Mouse (Mus musculus): ENCODE measurements around the gene Slc17a3. TPM values are rescaled to one million over a fixed set of nuclear protein-coding genes. Genes with fewer than 3 reads are reported as not detected.

Gene Slc17a3
- polyA plus RNA-seq (2014; fragmentation: Nextera tagmentation; extraction: Ambion mirVana), result not detected in 2 replicates

DNA sequence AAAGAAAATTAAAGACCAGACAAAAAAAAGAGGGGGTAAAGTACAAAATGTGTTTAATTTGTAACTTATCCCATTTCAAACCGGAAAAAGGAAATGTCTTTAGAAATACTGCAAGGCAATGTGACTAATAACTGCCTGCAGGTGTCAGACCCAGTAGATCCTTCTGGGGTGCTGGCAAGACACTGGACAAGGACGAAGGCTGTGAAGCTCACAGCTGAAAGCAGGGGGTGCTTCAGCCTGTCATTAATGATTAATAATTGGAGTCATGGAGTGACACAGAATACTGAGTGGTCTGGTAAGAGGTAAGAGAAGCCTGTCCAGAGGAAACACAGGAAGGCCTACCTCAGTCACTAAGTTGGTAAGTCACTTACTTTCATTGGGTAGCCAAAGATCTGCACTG, at the start of gene Slc17a3:
TSS of gene Slc17a3 (plus strand) at position 127 of the 400 bp plus-strand sequence.
- 72% methylated on average over 2 of the region's 2 CpGs for WGBS

DNA sequence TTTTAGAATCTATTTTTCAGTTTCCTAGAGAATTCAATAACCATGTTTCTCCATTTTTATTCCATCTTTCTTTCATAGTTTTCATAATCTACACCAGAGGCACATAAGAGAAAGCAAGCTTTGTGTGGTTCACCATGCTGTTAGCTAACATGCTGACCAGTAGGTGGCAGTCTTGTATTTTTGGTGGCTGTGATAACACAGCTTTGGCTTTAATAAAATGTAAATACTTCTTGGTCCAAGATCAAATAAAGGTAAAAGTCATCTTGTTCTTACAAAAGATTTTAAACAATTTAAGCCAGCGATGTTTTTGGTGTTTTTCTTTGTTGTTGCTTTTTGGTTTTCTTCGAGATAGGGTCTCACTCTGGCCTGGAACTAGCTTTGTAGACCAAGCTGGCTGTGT, 46.7 kb upstream of the Slc17a3 start:
- WGBS, result 29% methylated on average over 2 of the region's 2 CpGs

More for the DNA sequence above, at the start of gene Slc17a3:
- Histone ChIP-seq H3K4me2 (ENCODE audit: low read length) (no peak within 1 kb of the TSS), H3K27me3 (ENCODE audit: control insufficient read depth, insufficient read depth, low read length) (no peaks in the 10 kb centered on the region), H3K4me3 (ENCODE audit: control insufficient read depth in 1 of 2, insufficient read depth in 1 of 2, low read depth in 1 of 2, low read length in 2 of 2) (no peak within 1 kb of the TSS), H3K9me3 (ENCODE audit: control insufficient read depth, low read length) (no peaks in the 10 kb centered on the region), H3K36me3 (ENCODE audit: control insufficient read depth, insufficient read depth, low read length) (no peaks in the 10 kb centered on the region), H3K27ac (replicated peaks in 1 of 2; ENCODE audit: control insufficient read depth in 1 of 2, insufficient read depth in 1 of 2, low read depth in 2 of 2, low read length in 2 of 2) (no peak within 1 kb of the TSS), H3K9ac (ENCODE audit: low read length) (no peak within 1 kb of the TSS), H3K4me1 (ENCODE audit: control insufficient read depth in 2 of 2, insufficient read depth in 2 of 2, low read length in 2 of 2) (no peaks in the 10 kb centered on the region)
- ATAC-seq (ENCODE audit: insufficient number of reproducible peaks, insufficient read depth, low FRiP score, low read depth), result no peak

DNA sequence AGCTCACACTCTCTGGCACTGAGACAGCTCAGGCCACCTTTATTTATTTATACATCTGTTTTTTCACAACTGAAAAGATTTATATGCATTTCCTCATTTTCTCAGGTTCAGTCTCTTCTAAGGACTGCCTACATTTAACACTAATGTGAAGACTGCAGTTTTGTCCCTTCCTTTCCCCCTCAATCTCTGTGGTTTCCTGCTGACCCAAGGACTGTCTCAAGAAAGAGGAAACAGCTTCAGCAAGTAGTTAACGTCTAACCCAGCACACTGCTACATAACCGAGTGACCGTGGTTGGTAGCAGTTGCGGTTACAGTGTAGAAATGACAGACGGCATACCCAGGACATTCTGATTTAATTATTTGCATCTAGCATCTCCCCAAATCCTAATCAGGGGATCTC, 39.8 kb upstream of the Slc17a3 start:
- H3K27ac ChIP-seq (replicated peaks in 1 of 2; ENCODE audit: control insufficient read depth in 1 of 2, insufficient read depth in 1 of 2, low read depth in 2 of 2, low read length in 2 of 2), result no peak overlapping the region
- 80% methylated on average over 5 of the region's 5 CpGs for WGBS
- no peaks in the 10 kb centered on the region for H3K9me3 ChIP-seq (ENCODE audit: control insufficient read depth, low read length)
- H3K9ac ChIP-seq (ENCODE audit: low read length), result no peak overlapping the region
- no peak for ATAC-seq (ENCODE audit: insufficient number of reproducible peaks, insufficient read depth, low FRiP score, low read depth)
- no peak overlapping the region for H3K4me3 ChIP-seq (ENCODE audit: control insufficient read depth in 1 of 2, insufficient read depth in 1 of 2, low read depth in 1 of 2, low read length in 2 of 2)
- H3K4me2 ChIP-seq (ENCODE audit: low read length), result no peak overlapping the region
- no peaks in the 10 kb centered on the region for H3K27me3 ChIP-seq (ENCODE audit: control insufficient read depth, insufficient read depth, low read length)
- no peaks in the 10 kb centered on the region for H3K4me1 ChIP-seq (ENCODE audit: control insufficient read depth in 2 of 2, insufficient read depth in 2 of 2, low read length in 2 of 2)
- no peaks in the 10 kb centered on the region for H3K36me3 ChIP-seq (ENCODE audit: control insufficient read depth, insufficient read depth, low read length)

More for the DNA sequence above, 46.7 kb upstream of the Slc17a3 start:
- H3K4me3 ChIP-seq (ENCODE audit: control insufficient read depth in 1 of 2, insufficient read depth in 1 of 2, low read depth in 1 of 2, low read length in 2 of 2), result no peak overlapping the region
- no peaks in the 10 kb centered on the region for H3K27me3 ChIP-seq (ENCODE audit: control insufficient read depth, insufficient read depth, low read length)
- no peaks in the 10 kb centered on the region for H3K36me3 ChIP-seq (ENCODE audit: control insufficient read depth, insufficient read depth, low read length)
- no peak overlapping the region for H3K27ac ChIP-seq (replicated peaks in 1 of 2; ENCODE audit: control insufficient read depth in 1 of 2, insufficient read depth in 1 of 2, low read depth in 2 of 2, low read length in 2 of 2)
- H3K4me1 ChIP-seq (ENCODE audit: control insufficient read depth in 2 of 2, insufficient read depth in 2 of 2, low read length in 2 of 2), result no peaks in the 10 kb centered on the region
- ATAC-seq (ENCODE audit: insufficient number of reproducible peaks, insufficient read depth, low FRiP score, low read depth), result no peak
- H3K4me2 ChIP-seq (ENCODE audit: low read length), result no peak overlapping the region
- no peak overlapping the region for H3K9ac ChIP-seq (ENCODE audit: low read length)
- H3K9me3 ChIP-seq (ENCODE audit: control insufficient read depth, low read length), result no peaks in the 10 kb centered on the region

DNA sequence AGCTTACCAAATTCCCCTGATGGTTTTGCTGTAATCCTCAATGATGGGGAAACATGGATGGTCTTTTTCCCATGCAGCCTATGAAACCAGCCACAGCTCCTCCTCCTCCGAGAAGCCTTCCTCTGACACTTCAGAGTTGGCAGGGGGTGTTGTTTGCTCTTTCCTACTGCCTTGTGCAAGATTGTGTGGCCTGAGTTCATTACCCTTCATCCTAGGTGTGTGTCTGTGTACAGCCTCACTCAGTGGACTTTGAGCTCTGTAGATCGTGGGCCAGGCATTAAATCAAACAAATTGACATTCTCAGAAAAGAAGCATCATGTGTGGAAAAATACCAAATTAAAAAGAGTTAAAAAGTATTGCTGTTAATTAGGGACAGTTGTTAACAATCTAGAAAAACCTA, 34.7 kb upstream of the Slc17a3 start:
- no peak for ATAC-seq (ENCODE audit: insufficient number of reproducible peaks, insufficient read depth, low FRiP score, low read depth)

DNA sequence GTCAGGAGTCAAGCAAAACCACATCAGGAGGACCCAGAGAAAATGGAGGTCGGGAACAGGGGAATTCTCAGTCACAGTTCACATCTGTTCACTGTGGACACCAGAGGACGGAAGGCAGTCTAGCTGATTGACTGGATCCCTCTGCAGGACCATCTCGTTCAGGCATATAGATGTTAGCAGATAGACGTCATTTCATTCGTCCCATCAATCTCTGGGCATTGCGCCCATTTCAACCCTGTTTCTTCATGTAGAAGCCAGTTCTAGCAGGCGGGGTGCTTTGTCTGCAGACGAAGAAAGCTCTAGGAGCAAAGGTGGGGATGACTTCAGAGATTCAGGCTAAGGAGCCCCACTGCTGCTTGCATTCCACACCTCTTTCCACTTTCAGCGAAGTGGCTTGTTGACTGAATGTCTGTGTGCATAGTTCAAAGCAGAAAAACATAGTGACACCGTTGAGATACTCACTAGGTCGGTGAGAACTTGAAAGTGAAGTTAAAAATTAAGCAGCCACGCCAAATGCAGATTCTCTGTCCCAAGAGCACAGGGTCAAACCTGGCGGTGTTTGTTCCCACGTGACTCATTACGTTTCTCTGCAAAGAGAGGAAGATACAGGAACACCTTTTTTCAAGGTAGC, 32.7 kb upstream of the Slc17a3 start, which contains the start of gene Slc17a2:
TSS of gene Slc17a2 (plus strand) at position 572 of the 631 bp plus-strand sequence.
- WGBS, result 75% methylated on average over 15 of the region's 15 CpGs
- Histone ChIP-seq H3K4me2 (ENCODE audit: low read length) (no peak within 1 kb of the TSS), H3K27ac (replicated peaks in 1 of 2; ENCODE audit: control insufficient read depth in 1 of 2, insufficient read depth in 1 of 2, low read depth in 2 of 2, low read length in 2 of 2) (no peak within 1 kb of the TSS), H3K9me3 (ENCODE audit: control insufficient read depth, low read length) (no peaks in the 10 kb centered on the region), H3K4me1 (ENCODE audit: control insufficient read depth in 2 of 2, insufficient read depth in 2 of 2, low read length in 2 of 2) (no peaks in the 10 kb centered on the region), H3K27me3 (ENCODE audit: control insufficient read depth, insufficient read depth, low read length) (no peaks in the 10 kb centered on the region), H3K36me3 (ENCODE audit: control insufficient read depth, insufficient read depth, low read length) (no peaks in the 10 kb centered on the region), H3K4me3 (ENCODE audit: control insufficient read depth in 1 of 2, insufficient read depth in 1 of 2, low read depth in 1 of 2, low read length in 2 of 2) (no peak within 1 kb of the TSS), H3K9ac (ENCODE audit: low read length) (no peak within 1 kb of the TSS)
- no peak for ATAC-seq (ENCODE audit: insufficient number of reproducible peaks, insufficient read depth, low FRiP score, low read depth)

More for the DNA sequence above, 34.7 kb upstream of the Slc17a3 start:
- H3K36me3 ChIP-seq (ENCODE audit: control insufficient read depth, insufficient read depth, low read length), result no peaks in the 10 kb centered on the region
- 84% methylated on average over 2 of the region's 2 CpGs for WGBS
- H3K27me3 ChIP-seq (ENCODE audit: control insufficient read depth, insufficient read depth, low read length), result no peaks in the 10 kb centered on the region
- H3K4me1 ChIP-seq (ENCODE audit: control insufficient read depth in 2 of 2, insufficient read depth in 2 of 2, low read length in 2 of 2), result no peaks in the 10 kb centered on the region
- no peak overlapping the region for H3K27ac ChIP-seq (replicated peaks in 1 of 2; ENCODE audit: control insufficient read depth in 1 of 2, insufficient read depth in 1 of 2, low read depth in 2 of 2, low read length in 2 of 2)
- no peaks in the 10 kb centered on the region for H3K9me3 ChIP-seq (ENCODE audit: control insufficient read depth, low read length)
- H3K4me2 ChIP-seq (ENCODE audit: low read length), result no peak overlapping the region
- no peak overlapping the region for H3K9ac ChIP-seq (ENCODE audit: low read length)
- no peak overlapping the region for H3K4me3 ChIP-seq (ENCODE audit: control insufficient read depth in 1 of 2, insufficient read depth in 1 of 2, low read depth in 1 of 2, low read length in 2 of 2)

DNA sequence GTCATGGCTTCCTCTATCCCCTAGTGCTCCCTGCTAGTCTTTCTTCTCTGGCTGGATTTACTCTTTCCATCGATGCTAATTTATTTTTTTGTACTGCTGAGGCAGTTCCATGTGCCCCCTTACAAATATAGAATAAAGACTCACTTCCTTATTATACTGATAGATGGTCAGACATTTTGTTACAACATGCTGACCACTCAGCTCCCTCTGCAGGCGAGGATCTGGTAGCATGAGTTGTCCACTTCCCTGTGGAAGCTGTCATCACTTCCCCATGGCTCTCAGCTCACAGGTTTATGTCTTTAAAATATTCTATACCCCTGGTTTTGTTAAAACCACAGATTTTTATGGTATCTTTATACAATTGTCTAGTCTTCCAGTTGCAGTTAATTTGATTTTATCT, 23.1 kb upstream of the Slc17a3 start:
- Histone ChIP-seq H3K27ac (replicated peaks in 1 of 2; ENCODE audit: control insufficient read depth in 1 of 2, insufficient read depth in 1 of 2, low read depth in 2 of 2, low read length in 2 of 2) (no peak overlapping the region), H3K9me3 (ENCODE audit: control insufficient read depth, low read length) (no peaks in the 10 kb centered on the region), H3K4me2 (ENCODE audit: low read length) (no peak overlapping the region), H3K4me1 (ENCODE audit: control insufficient read depth in 2 of 2, insufficient read depth in 2 of 2, low read length in 2 of 2) (peaks cover 0 to 6% of the 10 kb centered on the region in 2 experiments; a peak in 2 of 4 replicates), H3K36me3 (ENCODE audit: control insufficient read depth, insufficient read depth, low read length) (no peaks in the 10 kb centered on the region), H3K27me3 (ENCODE audit: control insufficient read depth, insufficient read depth, low read length) (no peaks in the 10 kb centered on the region), H3K9ac (ENCODE audit: low read length) (no peak overlapping the region), H3K4me3 (ENCODE audit: control insufficient read depth in 1 of 2, insufficient read depth in 1 of 2, low read depth in 1 of 2, low read length in 2 of 2) (no peak overlapping the region)
- no peak for ATAC-seq (ENCODE audit: insufficient number of reproducible peaks, insufficient read depth, low FRiP score, low read depth)
- 71% methylated on average over 2 of the region's 2 CpGs for WGBS

DNA sequence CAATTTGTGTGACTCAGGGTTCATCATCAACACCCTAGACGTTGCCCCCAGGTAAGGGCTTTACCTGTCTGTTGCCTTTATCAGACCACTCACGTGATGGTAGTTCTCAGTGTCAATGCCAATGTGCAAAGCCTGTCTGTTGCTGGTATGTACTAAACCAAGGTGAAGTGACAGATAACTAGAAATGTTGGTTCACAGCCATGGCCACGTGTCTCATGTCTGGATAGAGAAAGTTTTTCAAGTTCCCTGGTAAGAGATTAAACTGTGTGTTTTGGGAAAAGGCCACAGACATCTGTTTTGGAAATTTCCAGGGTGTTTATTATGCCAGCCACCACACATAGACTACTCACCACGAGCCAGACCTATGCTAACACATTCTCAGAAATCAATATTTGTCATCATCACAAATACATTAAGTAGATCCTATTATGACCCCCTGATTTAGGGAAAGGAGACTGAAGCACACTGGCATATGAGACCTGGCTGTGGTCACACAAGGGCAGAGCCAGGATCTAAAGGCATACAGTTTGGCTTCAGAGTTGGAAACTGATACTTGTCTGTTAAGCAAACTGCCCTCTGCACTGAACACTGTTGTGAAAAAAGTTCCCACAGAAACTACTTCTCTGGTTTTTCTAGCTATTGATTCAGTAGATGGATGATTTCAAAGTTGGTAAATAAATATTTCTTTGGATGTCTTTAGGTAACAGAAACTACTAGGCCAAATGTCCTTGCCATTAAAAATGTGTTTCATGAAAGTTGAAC, 18.9 kb upstream of the Slc17a3 start:
- Histone ChIP-seq H3K27me3 (ENCODE audit: control insufficient read depth, insufficient read depth, low read length) (no peaks in the 10 kb centered on the region), H3K4me3 (ENCODE audit: control insufficient read depth in 1 of 2, insufficient read depth in 1 of 2, low read depth in 1 of 2, low read length in 2 of 2) (no peak overlapping the region), H3K27ac (replicated peaks in 1 of 2; ENCODE audit: control insufficient read depth in 1 of 2, insufficient read depth in 1 of 2, low read depth in 2 of 2, low read length in 2 of 2) (no peak overlapping the region), H3K36me3 (ENCODE audit: control insufficient read depth, insufficient read depth, low read length) (no peaks in the 10 kb centered on the region), H3K9ac (ENCODE audit: low read length) (no peak overlapping the region), H3K4me1 (ENCODE audit: control insufficient read depth in 2 of 2, insufficient read depth in 2 of 2, low read length in 2 of 2) (no peaks in the 10 kb centered on the region; a peak in 1 of 4 replicates), H3K4me2 (ENCODE audit: low read length) (no peak overlapping the region), H3K9me3 (ENCODE audit: control insufficient read depth, low read length) (no peaks in the 10 kb centered on the region)
- ATAC-seq (ENCODE audit: insufficient number of reproducible peaks, insufficient read depth, low FRiP score, low read depth), result no peak
- WGBS, result 58% methylated on average over 4 of the region's 4 CpGs
